Mouse (Mus musculus) liver, embryonic 16.5 days (tissue): Measurements from ENCODE around the gene Gspt1. TPM values are rescaled to one million over a fixed set of nuclear protein-coding genes. Genes with fewer than 3 reads are reported as not detected.
"Not testable (repeated sequence)": the region's sequence is repeated elsewhere in the genome, so short reads cannot be mapped to it uniquely, and the experiment has no call there.

Experiments used
- ATAC-seq: fragments of 200-750 bp; cut with Nextera tagmentation; 2 replicates; pipeline ENCODE4 v1.8.0; 2017; ENCODE audit warnings: low read depth, mild to moderate bottlenecking, moderate number of reproducible peaks, moderate library complexity
- H3K27ac ChIP-seq: fragments of 300-500 bp; sonication (generic); 2 replicates; pipeline ENCODE4 v1.5.1; 2014; ENCODE audit warnings: mild to moderate bottlenecking, low read length
- H3K27me3 ChIP-seq: fragments of 300-500 bp; sonication (generic); 2 replicates; pipeline ENCODE4 v1.6.1; 2014; ENCODE audit warnings: low read depth, low read length, mixed read lengths; ENCODE audit not compliant: control insufficient read depth, insufficient read depth
- H3K36me3 ChIP-seq: fragments of 300-500 bp; sonication (generic); 2 replicates; pipeline ENCODE4 v1.6.1; 2014; ENCODE audit warnings: mild to moderate bottlenecking; ENCODE audit not compliant: control insufficient read depth, insufficient read depth
- H3K4me1 ChIP-seq: fragments of 300-500 bp; sonication (generic); 2 replicates; pipeline ENCODE4 v1.6.1; 2014; ENCODE audit warnings: low read depth, low read length, mixed read lengths; ENCODE audit not compliant: control insufficient read depth
- H3K4me2 ChIP-seq: fragments of 300-500 bp; sonication (generic); 2 replicates; pipeline ENCODE4 v1.6.1; 2014; ENCODE audit warnings: low read depth, low read length, mixed read lengths
- H3K4me3 ChIP-seq: fragments of 300-500 bp; sonication (generic); 2 replicates; pipeline ENCODE4 v1.5.1; 2014; ENCODE audit warnings: low read depth, mild to moderate bottlenecking, low read length
- H3K9ac ChIP-seq: fragments of 300-500 bp; sonication (generic); 2 replicates; pipeline ENCODE4 v1.6.1; 2014; ENCODE audit warnings: low read depth, low read length
- H3K9me3 ChIP-seq: fragments of 300-500 bp; sonication (generic); replicated peaks from 2 replicates; pipeline ENCODE4 v1.6.1; 2016; ENCODE audit warnings: low read length; ENCODE audit not compliant: control insufficient read depth
- WGBS: fragments of 180-500 bp; shearing (Covaris S2); extraction: QIAGEN DNeasy Blood & Tissue Kit; methylation state at CpG from one replicate; pipeline ENCODE4 v1.1.7; 2014; ENCODE audit not compliant: insufficient replicate concordance; 5-methylcytosine and 5-hydroxymethylcytosine counted together
- polyA plus RNA-seq: library from polyadenylated mRNA; unstranded; fragments of >200 nt; fragmentation: Nextera tagmentation; extraction: Ambion mirVana; gene quantifications from 2 replicates; pipeline ENCODE4 v1.2.1, GENCODE M21; 2015

The Gspt1 gene
- polyA plus RNA-seq: 29.8 and 30.6 TPM in 2 replicates

DNA sequence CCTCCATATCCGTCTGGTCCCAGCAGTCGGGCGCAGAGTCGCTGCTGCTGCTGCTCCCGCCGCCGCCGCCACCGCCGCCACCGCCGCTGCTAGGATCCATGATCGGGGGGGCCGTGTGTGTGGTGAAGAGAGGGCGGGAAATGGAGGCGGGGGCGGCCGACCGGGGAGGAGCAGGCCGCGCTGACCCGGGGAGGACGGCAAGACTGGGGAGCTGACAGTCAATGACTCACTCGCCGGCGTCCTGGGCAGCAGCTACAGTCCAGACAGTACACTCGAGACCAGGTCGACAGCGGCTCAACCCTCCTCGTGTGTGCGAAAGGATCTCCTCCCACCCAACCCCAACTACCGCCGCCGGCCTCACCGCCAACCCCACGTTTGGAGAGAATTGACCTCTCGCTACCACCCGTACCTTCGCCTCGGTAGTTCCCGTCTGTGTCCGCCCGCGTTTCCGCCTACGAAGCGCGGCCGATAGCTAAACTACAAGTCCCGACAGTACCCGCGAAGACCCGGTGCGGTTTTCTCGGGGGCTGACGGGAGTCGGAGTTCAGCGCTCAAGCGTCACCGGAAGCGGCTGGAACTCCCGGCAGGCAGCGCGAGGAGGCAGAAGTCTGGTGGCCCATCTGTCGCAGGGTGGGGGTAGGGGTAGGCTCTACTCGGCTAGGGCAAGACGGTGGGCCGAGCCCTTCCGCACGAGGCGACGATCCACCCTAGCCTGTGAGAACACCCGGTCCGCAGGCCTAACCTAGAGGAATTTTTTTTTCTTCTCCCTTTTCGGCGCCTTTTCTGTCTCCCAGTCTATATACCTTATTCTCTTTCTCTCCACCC is at the start of gene Gspt1:
Gene Gspt1 (minus strand): TSS at position 428 of the 825 bp plus-strand sequence.
- under 1% methylated on average over 75 of the region's 76 CpGs for WGBS
- peak; percentile 96 for ATAC-seq
- Histone ChIP-seq H3K4me2 (peak within 1 kb of the TSS; percentile 86), H3K36me3 (no peaks in the 10 kb centered on the region), H3K27me3 (no peaks in the 10 kb centered on the region), H3K9me3 (no peaks in the 10 kb centered on the region), H3K27ac (peak within 1 kb of the TSS; percentile 90), H3K4me1 (peaks cover 8% of the 10 kb centered on the region), H3K9ac (peak within 1 kb of the TSS; percentile 90), H3K4me3 (peak within 1 kb of the TSS; percentile 97)

- Histone ChIP-seq H3K4me2 (no peak overlapping the region), H3K9me3 (no peaks in the 10 kb centered on the region), H3K4me1 (no peaks in the 10 kb centered on the region), H3K36me3 (no peaks in the 10 kb centered on the region), H3K27me3 (no peaks in the 10 kb centered on the region), H3K27ac (no peak overlapping the region), H3K9ac (no peak overlapping the region), H3K4me3 (no peak overlapping the region)
- no peak for ATAC-seq
Observed at GRCm38 (mm10) chr16:11303741-11304140, 49.6 kb upstream of the Gspt1 start.

GRCm38 (mm10) chr16:11297700-11298099 is 43.6 kb upstream of the Gspt1 start:
- H3K4me1 ChIP-seq, H3K4me3 ChIP-seq, H3K4me2 ChIP-seq, H3K27me3 ChIP-seq, H3K36me3 ChIP-seq, H3K9me3 ChIP-seq, H3K9ac ChIP-seq, H3K27ac ChIP-seq: not testable (repeated sequence)
- WGBS: 57% methylated on average over 1 of the region's 1 CpGs
- ATAC-seq: peak; percentile 58; the same call in 1 of the 2 replicates

GRCm38 (mm10) chr16:11295583-11295982 is 41.5 kb upstream of the Gspt1 start:
- H3K27ac ChIP-seq, ATAC-seq, H3K4me1 ChIP-seq, H3K4me3 ChIP-seq, H3K9me3 ChIP-seq, H3K36me3 ChIP-seq, H3K27me3 ChIP-seq, H3K9ac ChIP-seq, H3K4me2 ChIP-seq: not testable (repeated sequence)
- 62% methylated on average over 4 of the region's 4 CpGs for WGBS

GRCm38 (mm10) chr16:11288873-11289272 is 34.7 kb upstream of the Gspt1 start:
- not testable (repeated sequence) for ATAC-seq, H3K9me3 ChIP-seq, H3K27me3 ChIP-seq, H3K4me1 ChIP-seq, H3K27ac ChIP-seq, H3K4me3 ChIP-seq, H3K4me2 ChIP-seq, H3K9ac ChIP-seq, H3K36me3 ChIP-seq
- 80% methylated on average over 7 of the region's 8 CpGs for WGBS

DNA sequence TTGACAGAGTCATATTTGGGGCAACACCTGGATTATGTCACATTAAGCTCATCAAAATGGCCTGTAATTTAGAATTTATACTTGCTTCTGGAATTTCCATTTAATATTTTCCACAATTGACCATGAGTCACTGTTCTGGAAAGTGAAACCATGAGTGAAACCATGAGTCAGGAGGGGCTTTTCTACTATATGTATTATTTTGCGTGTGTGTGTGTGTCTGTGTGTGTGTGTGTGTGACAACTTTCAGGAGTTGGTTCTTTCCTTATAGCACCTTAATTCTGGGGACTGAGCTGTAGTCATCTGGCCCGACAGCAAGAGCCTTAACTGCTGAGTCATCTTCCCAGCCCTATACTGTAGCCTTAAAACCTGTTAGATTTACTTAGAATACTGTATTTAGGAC is 31.8 kb upstream of the Gspt1 start:
- no peak for ATAC-seq
- Histone ChIP-seq H3K9ac (no peak overlapping the region), H3K4me2 (no peak overlapping the region), H3K4me3 (no peak overlapping the region), H3K9me3 (peaks cover 2% of the 10 kb centered on the region; the same call in 1 of the 2 replicates), H3K36me3 (no peaks in the 10 kb centered on the region), H3K4me1 (no peaks in the 10 kb centered on the region; the same call in 1 of the 2 replicates), H3K27me3 (no peaks in the 10 kb centered on the region), H3K27ac (no peak overlapping the region)
- 50% methylated on average over 2 of the region's 2 CpGs for WGBS

- H3K4me3 ChIP-seq: no peak overlapping the region
- H3K36me3 ChIP-seq: no peaks in the 10 kb centered on the region
- no peak overlapping the region for H3K4me2 ChIP-seq
- ATAC-seq: no peak
- 0 out of 2 replicates have a peak, but pooled peaks cover 2% of the 10 kb centered on the region for H3K9me3 ChIP-seq
- no peak overlapping the region for H3K27ac ChIP-seq
- WGBS: 37% methylated on average over 2 of the region's 2 CpGs
- no peaks in the 10 kb centered on the region; the same call in 1 of the 2 replicates for H3K4me1 ChIP-seq
- no peaks in the 10 kb centered on the region for H3K27me3 ChIP-seq
- H3K9ac ChIP-seq: no peak overlapping the region
Observed at GRCm38 (mm10) chr16:11284881-11285280, 30.8 kb upstream of the Gspt1 start.

- H3K9me3 ChIP-seq: no peaks in the 10 kb centered on the region
- 67% methylated on average over 5 of the region's 5 CpGs for WGBS
- H3K36me3 ChIP-seq: no peaks in the 10 kb centered on the region
- no peak overlapping the region for H3K27ac ChIP-seq
- no peak overlapping the region for H3K4me3 ChIP-seq
- H3K27me3 ChIP-seq: no peaks in the 10 kb centered on the region
- ATAC-seq: peak; percentile 21; the same call in 1 of the 2 replicates
- no peak overlapping the region for H3K9ac ChIP-seq
- no peaks in the 10 kb centered on the region; the same call in 1 of the 2 replicates for H3K4me1 ChIP-seq
- H3K4me2 ChIP-seq: no peak overlapping the region
Observed at GRCm38 (mm10) chr16:11282655-11283232, 28.6 kb upstream of the Gspt1 start.

DNA sequence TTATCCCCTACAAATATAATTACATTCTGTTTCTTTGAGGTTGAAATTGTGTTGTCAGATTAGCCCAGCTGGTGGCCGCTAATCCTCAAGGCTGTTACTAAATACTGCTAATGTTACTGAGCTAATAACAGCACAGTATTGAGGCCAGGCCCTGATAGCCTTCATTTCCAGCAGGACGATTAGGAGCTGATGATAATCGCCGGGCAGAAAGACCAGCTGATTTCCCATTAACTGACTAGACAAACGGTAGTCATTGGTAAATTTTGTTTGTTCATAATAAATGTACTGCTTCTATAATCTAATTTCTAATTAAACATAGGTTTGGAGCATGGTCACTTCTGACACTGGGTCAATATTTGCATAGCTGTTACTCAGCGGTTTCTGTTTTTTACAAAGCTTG is 24.7 kb upstream of the Gspt1 start:
- Histone ChIP-seq H3K27ac (no peak overlapping the region), H3K36me3 (no peaks in the 10 kb centered on the region), H3K4me1 (no peaks in the 10 kb centered on the region), H3K27me3 (no peaks in the 10 kb centered on the region), H3K4me2 (no peak overlapping the region), H3K9me3 (no peaks in the 10 kb centered on the region), H3K4me3 (no peak overlapping the region), H3K9ac (no peak overlapping the region)
- ATAC-seq: no peak
- 50% methylated on average over 6 of the region's 6 CpGs for WGBS
